Mouse (Mus musculus): Measurements from ENCODE around the gene Dlg5. TPM values are rescaled to one million over a fixed set of nuclear protein-coding genes. Genes with fewer than 3 reads are reported as not detected.

Gene Dlg5
- polyA plus RNA-seq, 2 experiments = 0.96 to 2.1 TPM

DNA sequence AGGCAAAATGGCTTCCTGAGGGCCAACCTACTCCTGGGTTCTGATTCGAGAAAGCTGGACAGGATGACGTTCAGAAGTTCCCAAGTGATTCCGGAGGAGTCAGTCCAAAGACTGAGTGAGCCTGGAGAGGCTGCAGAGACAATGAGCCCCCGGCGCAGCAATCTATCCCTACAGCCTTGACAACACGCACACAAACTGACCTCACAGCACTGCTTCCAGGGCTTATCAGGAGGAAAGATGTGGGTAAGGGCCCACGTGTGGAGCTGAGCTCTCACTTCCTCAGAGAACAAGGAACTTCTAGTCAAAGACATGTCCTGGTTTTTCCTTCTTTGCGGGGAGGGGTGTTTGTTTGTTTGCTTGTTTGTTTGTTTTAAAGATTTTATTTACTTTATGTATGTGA, 18.7 kb downstream of the Dlg5 start:
- Histone ChIP-seq H3K4me1 (replicated peaks; ENCODE audit: control insufficient read depth in 2 of 2, insufficient read depth in 2 of 2, low read length in 1 of 2) (peaks cover 0 to 16% of the 10 kb centered on the region in 2 experiments; a peak in 2 of 4 replicates), H3K4me2 (ENCODE audit: low read depth) (no peak overlapping the region), H3K27ac (no peak overlapping the region), H3K4me3 (ENCODE audit: insufficient read depth in 1 of 2, low read depth in 2 of 2, low read length in 2 of 2) (no peak overlapping the region), H3K36me3 (replicated peaks; ENCODE audit: control insufficient read depth, insufficient read depth, low read depth) (no peaks in the 10 kb centered on the region), H3K27me3 (ENCODE audit: control insufficient read depth, insufficient read depth, low read length) (no peaks in the 10 kb centered on the region), H3K9ac (replicated peaks) (no peak overlapping the region), H3K9me3 (ENCODE audit: control insufficient read depth, low read length) (no peaks in the 10 kb centered on the region)
- TF ChIP-seq EP300 (IDR thresholded peaks at IDR 0.05; ENCODE audit: low read depth) (no peak), CTCF (IDR thresholded peaks at IDR 0.05; ENCODE audit: low read depth) (no peak)
- 19% methylated on average over 8 of the region's 8 CpGs for WGBS (ENCODE audit: insufficient replicate concordance)
- DNase-seq (ENCODE audit: low read depth in 3 of 3, low spot score in 3 of 3) (no peak), ATAC-seq (ENCODE audit: insufficient read depth) (no peak)

DNA sequence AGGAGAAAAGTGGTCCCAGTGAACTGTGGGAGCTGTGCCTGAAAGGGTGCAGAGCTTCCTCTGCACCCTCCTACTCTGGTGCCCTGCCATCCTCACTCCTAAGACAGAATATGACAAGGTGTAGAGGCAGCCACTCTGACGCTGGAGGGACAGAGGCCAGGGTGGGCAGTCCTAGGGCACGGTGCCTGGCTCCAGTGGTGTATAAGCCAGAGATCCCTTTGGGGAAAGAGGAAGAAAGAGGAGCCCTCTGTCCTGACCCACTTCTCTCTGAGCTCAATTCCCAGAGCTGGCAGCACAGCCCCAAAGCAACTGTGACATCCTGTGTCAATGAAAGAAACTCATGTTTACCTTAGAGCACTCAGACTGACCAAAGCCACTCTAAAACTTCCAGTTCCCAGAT, 19.4 kb downstream of the Dlg5 start:
- 67% methylated on average over 2 of the region's 2 CpGs for WGBS (ENCODE audit: insufficient replicate concordance)
- DNase-seq (ENCODE audit: low read depth in 3 of 3, low spot score in 3 of 3) (no peak), ATAC-seq (ENCODE audit: insufficient read depth) (no peak)
- H3K9me3 ChIP-seq (ENCODE audit: control insufficient read depth, low read length) = no peaks in the 10 kb centered on the region
- peaks cover 0 to 13% of the 10 kb centered on the region in 2 experiments; a peak in 2 of 4 replicates for H3K4me1 ChIP-seq (replicated peaks; ENCODE audit: control insufficient read depth in 2 of 2, insufficient read depth in 2 of 2, low read length in 1 of 2)
- no peak overlapping the region for H3K4me3 ChIP-seq (ENCODE audit: insufficient read depth in 1 of 2, low read depth in 2 of 2, low read length in 2 of 2)
- no peak overlapping the region for H3K9ac ChIP-seq (replicated peaks)
- H3K4me2 ChIP-seq (ENCODE audit: low read depth) = no peak overlapping the region
- TF ChIP-seq EP300 (IDR thresholded peaks at IDR 0.05; ENCODE audit: low read depth) (no peak), CTCF (IDR thresholded peaks at IDR 0.05; ENCODE audit: low read depth) (no peak)
- no peaks in the 10 kb centered on the region for H3K27me3 ChIP-seq (ENCODE audit: control insufficient read depth, insufficient read depth, low read length)
- no peaks in the 10 kb centered on the region for H3K36me3 ChIP-seq (replicated peaks; ENCODE audit: control insufficient read depth, insufficient read depth, low read depth)
- H3K27ac ChIP-seq = no peak overlapping the region

DNA sequence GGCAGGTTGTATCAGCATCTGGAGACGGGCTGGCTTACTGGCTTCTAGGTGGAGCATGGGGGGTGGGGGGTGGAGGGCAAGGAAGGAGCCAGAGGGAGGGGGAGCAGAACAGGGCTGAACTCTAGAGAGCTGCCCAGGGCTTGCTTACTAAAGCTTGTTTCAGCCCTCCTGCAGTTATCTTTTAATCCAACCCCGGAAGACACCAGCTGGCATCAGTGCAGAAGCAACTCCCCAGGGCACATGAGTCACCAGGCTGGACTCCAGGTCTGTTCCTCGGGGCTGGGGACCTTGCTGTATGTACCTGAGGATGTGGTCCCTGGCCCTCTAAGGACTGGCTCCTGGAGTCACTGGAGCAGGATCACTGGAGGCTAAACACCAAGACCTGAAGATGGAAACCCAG, 23.0 kb downstream of the Dlg5 start:
- no peak overlapping the region for H3K4me3 ChIP-seq (ENCODE audit: insufficient read depth in 1 of 2, low read depth in 2 of 2, low read length in 2 of 2)
- H3K4me2 ChIP-seq (ENCODE audit: low read depth) = no peak overlapping the region
- H3K36me3 ChIP-seq (replicated peaks; ENCODE audit: control insufficient read depth, insufficient read depth, low read depth) = no peaks in the 10 kb centered on the region
- H3K27me3 ChIP-seq (ENCODE audit: control insufficient read depth, insufficient read depth, low read length) = no peaks in the 10 kb centered on the region
- no peak overlapping the region for H3K27ac ChIP-seq
- no peak for ATAC-seq (ENCODE audit: insufficient read depth)
- H3K9me3 ChIP-seq (ENCODE audit: control insufficient read depth, low read length) = no peaks in the 10 kb centered on the region
- 30% methylated on average over 3 of the region's 3 CpGs for WGBS (ENCODE audit: insufficient replicate concordance)
- H3K4me1 ChIP-seq (replicated peaks; ENCODE audit: control insufficient read depth in 2 of 2, insufficient read depth in 2 of 2, low read length in 1 of 2) = 0 out of 4 replicates have a peak, but pooled peaks cover 0 to 1% of the 10 kb centered on the region in 2 experiments
- no peak for TF ChIP-seq CTCF (IDR thresholded peaks at IDR 0.05; ENCODE audit: low read depth)
- TF ChIP-seq EP300 (IDR thresholded peaks at IDR 0.05; ENCODE audit: low read depth) = no peak
- no peak for DNase-seq (ENCODE audit: low read depth in 3 of 3, low spot score in 3 of 3)
- H3K9ac ChIP-seq (replicated peaks) = no peak overlapping the region

DNA sequence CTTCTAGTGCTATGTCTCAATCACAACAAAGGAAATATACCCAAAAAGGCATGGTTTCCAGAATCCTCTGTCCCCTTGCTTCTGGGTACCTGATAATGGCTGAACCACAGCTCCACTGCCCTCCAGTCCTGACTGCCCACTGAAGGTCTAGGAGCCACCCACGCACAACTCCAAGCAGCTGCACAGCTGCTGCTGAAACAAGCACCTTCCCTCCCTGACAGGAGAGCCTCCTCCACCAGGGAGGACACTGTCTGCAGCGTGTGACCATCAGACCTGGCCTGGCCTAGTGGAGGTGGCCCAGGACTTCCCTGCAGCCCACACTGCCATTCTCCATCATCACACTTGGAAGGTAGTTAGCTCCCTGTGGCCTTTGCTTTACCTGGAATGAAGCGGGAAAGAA, 23.4 kb downstream of the Dlg5 start:
- WGBS (ENCODE audit: insufficient replicate concordance) = 48% methylated on average over 3 of the region's 3 CpGs

DNA sequence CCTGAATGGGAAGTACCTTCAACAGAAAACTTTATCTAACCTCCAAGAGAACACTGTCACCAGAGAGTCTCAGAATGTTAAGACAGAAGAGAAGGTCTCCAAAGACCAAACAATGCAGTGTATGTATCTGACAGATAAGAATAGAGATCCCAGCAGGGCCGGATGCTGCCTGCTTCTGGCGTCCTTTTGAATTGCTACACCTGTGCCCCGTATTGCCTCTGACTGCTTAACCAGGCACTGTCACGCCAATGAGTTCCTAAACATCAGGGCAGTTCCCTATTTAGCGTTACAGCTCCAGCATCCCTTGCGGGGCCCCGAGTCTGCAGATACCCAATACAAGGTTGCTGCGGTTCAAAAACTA, 28.4 kb downstream of the Dlg5 start:
- no peak overlapping the region for H3K4me2 ChIP-seq (ENCODE audit: low read depth)

More for the DNA sequence above, 23.4 kb downstream of the Dlg5 start:
- TF ChIP-seq EP300 (IDR thresholded peaks at IDR 0.05; ENCODE audit: low read depth) (no peak), CTCF (IDR thresholded peaks at IDR 0.05; ENCODE audit: low read depth) (no peak)
- Histone ChIP-seq H3K9ac (replicated peaks) (no peak overlapping the region), H3K27ac (no peak overlapping the region), H3K4me2 (ENCODE audit: low read depth) (no peak overlapping the region), H3K27me3 (ENCODE audit: control insufficient read depth, insufficient read depth, low read length) (no peaks in the 10 kb centered on the region), H3K4me3 (ENCODE audit: insufficient read depth in 1 of 2, low read depth in 2 of 2, low read length in 2 of 2) (no peak overlapping the region), H3K9me3 (ENCODE audit: control insufficient read depth, low read length) (no peaks in the 10 kb centered on the region), H3K36me3 (replicated peaks; ENCODE audit: control insufficient read depth, insufficient read depth, low read depth) (no peaks in the 10 kb centered on the region), H3K4me1 (replicated peaks; ENCODE audit: control insufficient read depth in 2 of 2, insufficient read depth in 2 of 2, low read length in 1 of 2) (0 out of 4 replicates have a peak, but pooled peaks cover 0 to 1% of the 10 kb centered on the region in 2 experiments)
- DNase-seq (ENCODE audit: low read depth in 3 of 3, low spot score in 3 of 3) = no peak
- ATAC-seq (ENCODE audit: insufficient read depth) = no peak

More for the DNA sequence above, 28.4 kb downstream of the Dlg5 start:
- Histone ChIP-seq H3K9ac (replicated peaks) (no peak overlapping the region), H3K4me1 (replicated peaks; ENCODE audit: control insufficient read depth in 2 of 2, insufficient read depth in 2 of 2, low read length in 1 of 2) (no peaks in the 10 kb centered on the region; a peak in 1 of 4 replicates), H3K36me3 (replicated peaks; ENCODE audit: control insufficient read depth, insufficient read depth, low read depth) (no peaks in the 10 kb centered on the region), H3K27ac (no peak overlapping the region), H3K9me3 (ENCODE audit: control insufficient read depth, low read length) (no peaks in the 10 kb centered on the region), H3K27me3 (ENCODE audit: control insufficient read depth, insufficient read depth, low read length) (no peaks in the 10 kb centered on the region), H3K4me3 (ENCODE audit: insufficient read depth in 1 of 2, low read depth in 2 of 2, low read length in 2 of 2) (no peak overlapping the region)
- WGBS (ENCODE audit: insufficient replicate concordance) = 22% methylated on average over 8 of the region's 8 CpGs
- peak; percentile 41; the same call in 1 of the 2 replicates for ATAC-seq (ENCODE audit: insufficient read depth)
- no peak for TF ChIP-seq CTCF (IDR thresholded peaks at IDR 0.05; ENCODE audit: low read depth)
- no peak for TF ChIP-seq EP300 (IDR thresholded peaks at IDR 0.05; ENCODE audit: low read depth)
- DNase-seq (ENCODE audit: low read depth in 3 of 3, low spot score in 3 of 3) = no peak
